Mouse (Mus musculus) testis, adult 2 months (tissue): ENCODE measurements around the gene Ncf2. TPM values are rescaled to one million over a fixed set of nuclear protein-coding genes. Genes with fewer than 3 reads are reported as not detected.

Source experiments
- H3K27ac ChIP-seq: fragments of 200-500 bp; 2 replicates; pipeline ENCODE4 v1.5.1; 2012; ENCODE audit warnings: low read depth, low read length; ENCODE audit not compliant: control insufficient read depth, insufficient read depth
- H3K27me3 ChIP-seq: fragments of 200-500 bp; 2 replicates; pipeline ENCODE4 v1.6.1; 2012; ENCODE audit warnings: mild to moderate bottlenecking, low read length, moderate library complexity; ENCODE audit not compliant: control insufficient read depth, insufficient read depth
- H3K36me3 ChIP-seq: fragments of 200-500 bp; 2 replicates; pipeline ENCODE4 v1.6.1; 2012; ENCODE audit warnings: mild to moderate bottlenecking, low read length; ENCODE audit not compliant: control insufficient read depth, insufficient read depth
- H3K4me1 ChIP-seq: fragments of 200-500 bp; 2 replicates; pipeline ENCODE4 v1.6.1; 2012; ENCODE audit warnings: low read length; ENCODE audit not compliant: control insufficient read depth, insufficient read depth
- H3K4me3 ChIP-seq: fragments of 200-500 bp; 2 replicates; pipeline ENCODE4 v1.5.1; 2012; ENCODE audit warnings: low read depth, mild to moderate bottlenecking, low read length, moderate library complexity, mixed read lengths; ENCODE audit not compliant: control insufficient read depth
- CTCF ChIP-seq: fragments of 200-500 bp; IDR thresholded peaks from 2 replicates; pipeline ENCODE4 v1.5.1; 2012; ENCODE audit warnings: low read depth, mild to moderate bottlenecking, inconsistent platforms, low read length, moderate library complexity; ENCODE audit not compliant: control insufficient read depth, insufficient read depth, insufficient replicate concordance
- POLR2A ChIP-seq: fragments of 200-500 bp; IDR thresholded peaks from 2 replicates; pipeline ENCODE4 v1.6.1; 2012; ENCODE audit warnings: low read depth, mild to moderate bottlenecking, inconsistent platforms, low read length, moderate library complexity; ENCODE audit not compliant: control insufficient read depth
- polyA plus RNA-seq: library from polyadenylated mRNA; depleted of rRNA; stranded (reverse); fragments of >200 nt; gene quantifications from 2 replicates; pipeline ENCODE4 v1.2.3, GENCODE M21; 2012; rRNA removed

Gene Ncf2
- polyA plus RNA-seq, 1 experiment, result 0.44 TPM

- peaks cover 8% of the 10 kb centered on the region for H3K36me3 ChIP-seq
These were observed 40.3 kb downstream of the Ncf2 start for GRCm38 (mm10) chr1:152840343-152840742.

GRCm38 (mm10) chr1:152841057-152841456 is 41.1 kb downstream of the Ncf2 start:
- H3K36me3 ChIP-seq, result peaks cover 9% of the 10 kb centered on the region
- H3K4me1 ChIP-seq, result no peaks in the 10 kb centered on the region
- TF ChIP-seq POLR2A, result no peak
- TF ChIP-seq CTCF, result no peak
- no peak overlapping the region for H3K27ac ChIP-seq
- no peaks in the 10 kb centered on the region for H3K27me3 ChIP-seq
- no peak overlapping the region for H3K4me3 ChIP-seq

More at GRCm38 (mm10) chr1:152840343-152840742, 40.3 kb downstream of the Ncf2 start:
- Histone ChIP-seq H3K4me1 (no peaks in the 10 kb centered on the region), H3K4me3 (no peak overlapping the region), H3K27me3 (no peaks in the 10 kb centered on the region), H3K27ac (no peak overlapping the region)
- no peak for TF ChIP-seq POLR2A
- no peak for TF ChIP-seq CTCF

- H3K36me3 ChIP-seq, result peaks cover 9% of the 10 kb centered on the region
- H3K27me3 ChIP-seq, result no peaks in the 10 kb centered on the region
- H3K27ac ChIP-seq, result no peak overlapping the region
- TF ChIP-seq CTCF (no peak), POLR2A (no peak)
- H3K4me1 ChIP-seq, result no peaks in the 10 kb centered on the region
- no peak overlapping the region for H3K4me3 ChIP-seq
These were observed 44.6 kb downstream of the Ncf2 start for GRCm38 (mm10) chr1:152844634-152845033.

GRCm38 (mm10) chr1:152845211-152845730 is 45.3 kb downstream of the Ncf2 start:
- H3K36me3 ChIP-seq, result peaks cover 11% of the 10 kb centered on the region
- H3K27ac ChIP-seq, result no peak overlapping the region
- no peaks in the 10 kb centered on the region for H3K27me3 ChIP-seq
- no peaks in the 10 kb centered on the region for H3K4me1 ChIP-seq
- no peak for TF ChIP-seq CTCF
- TF ChIP-seq POLR2A, result no peak
- no peak overlapping the region for H3K4me3 ChIP-seq

- H3K27ac ChIP-seq, result no peak overlapping the region
- TF ChIP-seq CTCF (no peak), POLR2A (no peak)
- no peak overlapping the region for H3K4me3 ChIP-seq
- no peaks in the 10 kb centered on the region for H3K4me1 ChIP-seq
- H3K27me3 ChIP-seq, result no peaks in the 10 kb centered on the region
- H3K36me3 ChIP-seq, result peaks cover 11% of the 10 kb centered on the region
These were observed 46.9 kb downstream of the Ncf2 start for GRCm38 (mm10) chr1:152846856-152847255.

GRCm38 (mm10) chr1:152869901-152870300 is 69.9 kb downstream of the Ncf2 start:
- Histone ChIP-seq H3K36me3 (peaks cover 5% of the 10 kb centered on the region), H3K27ac (no peak overlapping the region), H3K27me3 (no peaks in the 10 kb centered on the region), H3K4me1 (no peaks in the 10 kb centered on the region), H3K4me3 (no peak overlapping the region)
- no peak for TF ChIP-seq POLR2A
- TF ChIP-seq CTCF, result no peak

GRCm38 (mm10) chr1:152871031-152871430 is 71.0 kb downstream of the Ncf2 start:
- peaks cover 2% of the 10 kb centered on the region for H3K36me3 ChIP-seq
- no peak for TF ChIP-seq CTCF
- TF ChIP-seq POLR2A, result no peak
- no peak overlapping the region for H3K27ac ChIP-seq
- H3K4me1 ChIP-seq, result no peaks in the 10 kb centered on the region
- no peaks in the 10 kb centered on the region for H3K27me3 ChIP-seq
- H3K4me3 ChIP-seq, result no peak overlapping the region

Other genes starting within 250 kb of the Ncf2 start
- 51.5 and 62.1 TPM in 2 replicates for gene Apobec4, start 49.6 kb upstream of the Ncf2 start, polyA plus RNA-seq
- gene Rgl1, start 33.8 kb upstream of the Ncf2 start, polyA plus RNA-seq, result 49.2 and 55.2 TPM in 2 replicates
- 16.2 and 19.3 TPM in 2 replicates for gene Arpc5, start 33.7 kb upstream of the Ncf2 start, polyA plus RNA-seq
- 99.6 and 107 TPM in 2 replicates for gene Smg7, start 102.5 kb downstream of the Ncf2 start, polyA plus RNA-seq
- 2.8 and 3.2 TPM in 2 replicates for gene Nmnat2, start 154.8 kb downstream of the Ncf2 start, polyA plus RNA-seq